Mouse (Mus musculus) hindbrain, embryonic 10.5 days (tissue): ENCODE results near the gene Glyctk. TPM values are rescaled to one million over a fixed set of nuclear protein-coding genes. Genes with fewer than 3 reads are reported as not detected.

Experiments
- DNase-seq: peaks from one replicate; pipeline ENCODE4 v3.0.0-alpha.2; 2017; ENCODE audit warnings: low spot score
- H3K27ac ChIP-seq: fragments of 300-500 bp; sonication (generic); 2 replicates; pipeline ENCODE4 v1.5.1; 2016; ENCODE audit warnings: mild to moderate bottlenecking, moderate library complexity
- H3K27me3 ChIP-seq: fragments of 300-500 bp; sonication (generic); 2 replicates; pipeline ENCODE4 v1.6.1; 2016; ENCODE audit warnings: mild to moderate bottlenecking; ENCODE audit not compliant: poor library complexity, insufficient read depth, severe bottlenecking
- H3K36me3 ChIP-seq: fragments of 300-500 bp; sonication (generic); 2 replicates; pipeline ENCODE4 v1.6.1; 2016; ENCODE audit warnings: mild to moderate bottlenecking, moderate library complexity
- H3K4me1 ChIP-seq: fragments of 300-500 bp; sonication (generic); replicated peaks from 2 replicates; pipeline ENCODE4 v1.6.1; 2016; ENCODE audit warnings: mild to moderate bottlenecking
- H3K4me3 ChIP-seq: fragments of 300-500 bp; sonication (generic); 2 replicates; pipeline ENCODE4 v1.5.1; 2016; ENCODE audit warnings: mild to moderate bottlenecking, moderate library complexity
- H3K9me3 ChIP-seq: fragments of 300-500 bp; sonication (generic); 2 replicates; pipeline ENCODE4 v1.6.1; 2016; ENCODE audit warnings: mild to moderate bottlenecking, moderate library complexity
- WGBS: fragments of 180-500 bp; shearing (Covaris S2); methylation state at CpG from one replicate; pipeline ENCODE4 v1.1.7; 2016; 5-methylcytosine and 5-hydroxymethylcytosine counted together
- polyA plus RNA-seq: library from polyadenylated mRNA; unstranded; fragments of >200 nt; fragmentation: Nextera tagmentation; extraction: Ambion mirVana; gene quantifications from 2 replicates; pipeline ENCODE4 v1.2.1, GENCODE M21; 2016

The Glyctk gene
- 2.9 and 4.5 TPM in 2 replicates for polyA plus RNA-seq

DNA sequence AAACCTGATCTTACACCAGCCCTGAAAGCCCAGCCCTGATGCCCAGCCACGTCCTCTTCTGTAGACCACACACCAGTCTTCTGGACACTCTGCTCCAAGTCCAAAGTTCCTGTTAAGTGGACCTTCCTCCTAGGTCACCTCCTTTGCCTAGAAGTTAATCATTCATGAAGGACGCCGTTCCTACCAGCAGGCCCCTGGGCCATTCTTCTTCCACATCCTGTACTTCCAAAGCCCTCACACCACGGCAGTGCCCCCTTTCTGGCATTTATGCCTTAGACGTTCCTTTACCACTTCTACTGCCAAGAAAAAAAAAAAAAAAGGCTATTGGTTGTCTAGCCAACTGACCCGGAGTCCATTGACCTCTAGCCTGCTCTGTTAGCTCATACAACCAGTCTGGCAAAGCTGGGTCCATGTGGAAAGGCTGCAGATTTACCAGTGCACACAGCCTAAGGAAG, at the start of gene Glyctk:
Glyctk (minus strand) TSS at position 102 of the 455 bp plus-strand sequence.
- H3K27me3 ChIP-seq = no peaks in the 10 kb centered on the region; the same call in 1 of the 2 replicates
- H3K4me3 ChIP-seq = no peak within 1 kb of the TSS
- H3K4me1 ChIP-seq = peaks cover 31% of the 10 kb centered on the region
- no peaks in the 10 kb centered on the region for H3K9me3 ChIP-seq
- peak within 1 kb of the TSS; percentile 35; the same call in 1 of the 2 replicates for H3K27ac ChIP-seq
- DNase-seq = no peak
- 87% methylated on average over 6 of the region's 6 CpGs for WGBS
- H3K36me3 ChIP-seq = peaks cover 19% of the 10 kb centered on the region

DNA sequence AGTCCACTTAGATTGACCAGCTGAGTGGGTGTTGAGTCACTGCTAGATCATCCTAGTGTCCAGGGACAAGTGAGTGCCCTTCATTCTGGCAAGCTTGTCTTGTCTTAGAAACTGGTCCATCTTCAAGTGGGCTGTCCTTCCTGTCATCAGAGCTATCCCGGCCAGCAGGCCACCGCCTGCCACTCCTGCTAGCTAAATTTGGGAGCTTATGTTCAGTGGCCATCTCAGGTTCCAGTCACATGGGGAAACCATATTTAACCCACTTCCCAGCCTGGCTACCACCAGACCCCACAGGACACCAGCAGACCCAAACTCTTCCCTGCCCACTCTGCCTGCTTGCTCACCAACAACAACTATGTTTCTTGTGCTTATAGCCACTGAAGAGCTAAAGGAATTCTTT, 48.6 kb upstream of the Glyctk start:
- Histone ChIP-seq H3K4me3 (no peak overlapping the region), H3K36me3 (peaks cover 18% of the 10 kb centered on the region), H3K27me3 (0 out of 2 replicates have a peak, but pooled peaks cover 2% of the 10 kb centered on the region), H3K9me3 (no peaks in the 10 kb centered on the region), H3K27ac (no peak overlapping the region), H3K4me1 (peaks cover 50% of the 10 kb centered on the region)
- DNase-seq = no peak
- WGBS = 88% methylated on average over 2 of the region's 2 CpGs

DNA sequence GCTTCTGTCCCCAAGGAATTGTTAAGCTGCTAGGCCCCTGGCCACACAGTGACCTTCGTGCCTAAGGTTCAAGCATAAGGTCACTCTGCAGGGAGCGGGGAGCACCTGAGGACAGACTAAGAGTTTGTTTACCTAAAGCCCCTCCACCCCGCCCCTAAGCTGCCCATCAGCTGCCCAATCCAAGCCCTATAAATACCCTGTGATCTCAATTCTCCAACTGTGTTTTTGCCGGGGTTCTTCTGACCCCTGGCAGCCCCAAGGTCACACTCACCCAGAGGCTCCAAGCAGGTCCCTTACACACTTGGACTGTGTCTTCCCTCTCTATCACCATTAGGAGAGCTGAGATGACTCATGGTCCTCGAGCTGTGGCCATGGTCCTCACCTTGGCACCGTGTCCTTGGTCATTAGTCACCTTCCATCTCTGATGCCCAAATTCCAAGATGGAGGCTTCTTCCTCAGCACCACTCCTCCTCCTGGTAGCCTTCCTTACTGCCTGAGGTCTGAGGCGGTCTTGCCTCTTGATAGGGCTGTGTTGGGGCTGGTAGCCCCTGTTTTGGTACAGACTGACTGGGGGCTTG, 47.9 kb upstream of the Glyctk start:
- H3K36me3 ChIP-seq = peaks cover 18% of the 10 kb centered on the region
- no peak overlapping the region for H3K27ac ChIP-seq
- H3K9me3 ChIP-seq = no peaks in the 10 kb centered on the region
- peaks cover 43% of the 10 kb centered on the region for H3K4me1 ChIP-seq
- H3K4me3 ChIP-seq = no peak overlapping the region
- no peak for DNase-seq
- H3K27me3 ChIP-seq = 0 out of 2 replicates have a peak, but pooled peaks cover 2% of the 10 kb centered on the region
- 77% methylated on average over 7 of the region's 7 CpGs for WGBS

DNA sequence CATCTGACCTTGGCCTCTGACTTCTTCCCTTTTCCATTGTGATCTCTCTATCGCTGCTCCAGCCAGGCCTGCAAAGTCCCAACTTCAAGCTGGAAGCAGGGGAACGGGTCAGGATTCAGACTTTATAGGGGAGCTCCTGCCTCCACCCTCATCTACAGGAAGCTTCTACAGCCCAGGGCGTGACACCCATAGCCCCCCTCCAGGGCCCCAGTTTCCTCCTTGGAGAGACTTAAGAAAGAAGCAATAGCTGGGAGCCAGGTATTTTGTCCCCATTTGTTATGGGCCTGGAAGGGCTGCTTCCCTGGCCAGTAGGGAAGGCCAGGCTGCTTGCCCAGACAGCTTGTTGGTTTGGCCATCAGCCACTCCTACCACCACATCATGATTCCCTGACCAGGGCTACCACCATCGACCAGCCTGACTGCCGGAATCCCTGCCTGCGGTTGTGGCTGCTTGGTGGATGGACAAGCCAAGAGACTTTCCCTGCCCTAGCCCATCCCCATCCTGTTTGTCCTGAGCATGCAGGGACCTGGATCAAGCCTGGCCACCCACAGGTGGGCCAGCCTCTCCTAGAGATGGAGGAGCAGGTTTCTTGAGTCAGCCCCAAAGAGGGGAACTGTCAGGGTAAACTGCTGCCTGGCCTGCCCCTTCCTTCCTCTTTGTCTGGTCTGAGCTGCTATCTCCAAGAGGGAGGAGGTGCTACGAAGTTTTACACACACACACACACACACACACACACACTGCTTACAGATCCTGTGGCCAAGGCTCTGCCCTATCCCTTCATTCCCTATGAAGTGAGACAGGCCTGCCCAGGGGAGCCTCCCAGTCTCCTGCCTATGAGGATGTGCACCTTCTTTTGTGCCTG, 46.3 kb upstream of the Glyctk start:
- WGBS = 79% methylated on average over 7 of the region's 7 CpGs
- H3K9me3 ChIP-seq = no peaks in the 10 kb centered on the region
- H3K27me3 ChIP-seq = peaks cover 14% of the 10 kb centered on the region
- peaks cover 51% of the 10 kb centered on the region for H3K4me1 ChIP-seq
- H3K27ac ChIP-seq = peak overlapping the region; percentile 64
- DNase-seq = no peak
- H3K36me3 ChIP-seq = peaks cover 18% of the 10 kb centered on the region
- peak overlapping the region; percentile 73 for H3K4me3 ChIP-seq

DNA sequence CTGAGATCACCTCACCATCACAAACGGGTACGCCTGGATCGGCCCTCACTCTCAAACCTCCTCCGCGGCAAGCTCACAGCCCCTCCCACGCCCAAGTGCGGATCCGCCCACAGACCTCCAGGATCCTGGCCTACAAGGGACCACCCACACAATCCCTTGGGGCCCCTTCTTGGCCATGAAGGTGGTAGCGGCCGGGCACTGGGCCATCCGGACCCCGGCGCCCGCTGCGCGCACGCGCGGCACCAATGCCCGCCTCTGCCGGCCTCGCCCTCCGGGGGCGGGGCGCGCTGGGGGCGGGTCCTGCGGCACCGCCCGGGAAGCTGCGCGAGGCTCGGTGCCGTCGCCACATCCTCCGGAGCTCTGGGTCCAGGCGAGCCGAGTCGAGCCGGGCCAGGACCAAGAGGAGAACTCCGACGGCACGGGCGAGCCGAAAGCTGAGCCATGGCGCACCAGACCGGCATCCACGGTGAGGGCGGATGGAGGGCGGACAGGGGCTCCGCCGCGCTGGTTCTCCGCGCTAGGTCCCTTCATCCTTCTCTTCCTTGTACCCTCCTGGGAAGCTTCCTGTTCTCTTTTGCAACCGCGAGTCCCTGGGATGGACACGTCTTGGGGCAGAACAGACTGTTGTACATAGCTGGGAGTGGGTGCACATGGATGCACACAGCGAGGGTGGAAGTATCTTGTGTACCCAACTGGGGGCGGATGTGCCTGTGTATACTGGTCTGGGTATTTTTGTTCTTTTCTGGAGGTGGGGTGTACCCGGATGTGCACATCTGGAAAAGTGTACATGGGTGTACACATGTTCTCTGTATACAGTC, 45.1 kb upstream of the Glyctk start, which contains the start of gene Twf2:
Twf2 (plus strand) TSS at position 290 of the 818 bp plus-strand sequence.
- H3K27me3 ChIP-seq = peaks cover 14% of the 10 kb centered on the region
- H3K36me3 ChIP-seq = peaks cover 12% of the 10 kb centered on the region
- 2% methylated on average over 61 of the region's 61 CpGs for WGBS
- peak within 1 kb of the TSS; percentile 90 for H3K27ac ChIP-seq
- H3K4me1 ChIP-seq = peaks cover 63% of the 10 kb centered on the region
- peak; percentile 90 for DNase-seq
- H3K9me3 ChIP-seq = no peaks in the 10 kb centered on the region
- H3K4me3 ChIP-seq = peak within 1 kb of the TSS; percentile 73

DNA sequence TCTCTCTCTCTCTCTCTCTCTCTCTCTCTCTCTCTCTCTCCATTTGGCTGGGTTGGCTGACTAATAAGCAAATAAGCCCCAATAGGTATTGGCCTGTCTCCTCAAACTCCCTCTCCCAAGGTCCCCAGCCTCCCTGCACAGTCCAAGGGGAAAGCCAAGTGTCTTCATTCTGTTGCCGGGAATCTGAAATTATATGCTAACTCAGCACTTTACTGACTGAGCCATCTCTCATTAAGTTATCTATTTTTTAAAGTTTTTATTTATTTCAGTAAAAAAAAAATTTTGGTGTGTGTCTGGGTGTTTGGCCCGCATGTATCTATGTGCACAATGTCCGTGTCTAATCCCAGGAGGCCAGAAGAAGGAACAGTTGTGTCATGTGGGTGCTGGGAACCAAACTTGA, 44.0 kb upstream of the Glyctk start:
- peaks cover 14% of the 10 kb centered on the region for H3K27me3 ChIP-seq
- no peaks in the 10 kb centered on the region for H3K9me3 ChIP-seq
- DNase-seq = no peak
- peaks cover 7% of the 10 kb centered on the region; the same call in 1 of the 2 replicates for H3K36me3 ChIP-seq
- WGBS = 83% methylated on average over 3 of the region's 3 CpGs
- H3K4me1 ChIP-seq = peaks cover 71% of the 10 kb centered on the region
- no peak overlapping the region for H3K27ac ChIP-seq
- peak overlapping the region; percentile 73 for H3K4me3 ChIP-seq

DNA sequence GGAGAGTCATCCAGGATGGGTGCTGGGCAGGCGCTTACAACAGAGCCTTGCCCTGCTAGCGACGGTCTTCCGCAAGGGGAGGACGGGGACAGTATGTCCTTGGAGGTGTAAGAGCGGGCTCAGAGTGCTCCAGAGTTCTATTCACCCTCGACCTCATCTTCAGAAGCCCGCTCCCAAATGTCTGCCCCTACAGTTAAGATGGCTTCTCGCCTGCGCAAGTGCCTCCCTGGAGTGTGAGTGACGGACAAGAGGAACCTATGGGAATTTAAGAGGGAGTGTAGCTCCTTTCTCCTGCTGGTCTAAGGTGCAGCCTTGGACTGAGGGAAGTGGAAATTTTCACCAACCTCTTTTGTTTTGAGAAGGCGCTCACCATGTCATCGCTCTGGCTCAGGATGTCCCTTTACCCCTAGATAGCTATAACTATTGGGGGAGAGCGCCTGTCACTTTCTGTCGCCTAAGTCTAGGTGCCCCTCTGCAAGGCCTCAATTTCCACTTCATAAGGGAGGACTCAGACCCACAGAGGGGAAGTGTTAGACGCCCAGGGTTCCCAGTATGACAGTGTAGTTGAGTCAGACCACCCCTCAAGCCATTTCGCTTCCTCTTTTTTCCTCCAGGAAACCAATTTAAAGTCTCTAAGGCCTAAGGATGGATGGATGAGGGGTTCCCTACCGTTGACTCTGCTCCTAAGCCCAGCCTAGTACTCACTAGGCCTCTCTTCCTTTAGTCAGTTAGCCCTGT, 41.8 kb upstream of the Glyctk start, which contains the start of gene Ppm1m:
Ppm1m (minus strand) TSS at position 212 of the 738 bp plus-strand sequence.
- peak within 1 kb of the TSS; percentile 93 for H3K27ac ChIP-seq
- H3K9me3 ChIP-seq = no peaks in the 10 kb centered on the region
- no peak for DNase-seq
- H3K27me3 ChIP-seq = peaks cover 14% of the 10 kb centered on the region
- peak within 1 kb of the TSS; percentile 68 for H3K4me3 ChIP-seq
- 37% methylated on average over 18 of the region's 18 CpGs for WGBS
- peaks cover 60% of the 10 kb centered on the region for H3K4me1 ChIP-seq
- H3K36me3 ChIP-seq = peaks cover 26% of the 10 kb centered on the region

DNA sequence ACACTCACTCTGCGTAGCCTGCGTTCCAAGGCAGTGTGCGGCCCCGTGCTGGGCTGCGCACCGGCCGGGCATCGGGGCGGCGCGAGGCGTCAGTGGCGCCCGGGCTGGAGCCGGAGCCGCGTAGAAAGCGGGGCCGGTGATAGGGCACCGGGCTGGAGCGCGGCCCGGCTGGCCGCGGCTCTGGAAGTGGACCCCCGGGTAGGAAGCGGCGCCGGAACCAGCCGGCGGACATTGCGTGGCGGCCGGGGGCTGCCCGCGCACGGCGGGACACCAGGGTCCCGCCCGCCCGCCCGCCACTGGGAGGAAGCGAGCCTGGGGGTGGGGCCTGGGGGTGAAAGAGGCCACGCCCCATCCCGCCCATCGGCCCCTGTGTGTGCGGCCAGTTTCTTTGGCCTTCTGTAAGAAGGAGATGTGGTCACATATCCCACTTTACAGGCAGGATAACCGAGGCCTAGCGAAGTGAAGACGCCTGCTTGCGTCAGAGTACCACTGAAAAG, 41.1 kb upstream of the Glyctk start:
- DNase-seq = peak; percentile 80
- Histone ChIP-seq H3K27ac (peak overlapping the region; percentile 93), H3K4me3 (peak overlapping the region; percentile 68), H3K9me3 (no peaks in the 10 kb centered on the region), H3K4me1 (peaks cover 53% of the 10 kb centered on the region), H3K36me3 (peaks cover 29% of the 10 kb centered on the region), H3K27me3 (peaks cover 14% of the 10 kb centered on the region)
- under 1% methylated on average over 51 of the region's 51 CpGs for WGBS

DNA sequence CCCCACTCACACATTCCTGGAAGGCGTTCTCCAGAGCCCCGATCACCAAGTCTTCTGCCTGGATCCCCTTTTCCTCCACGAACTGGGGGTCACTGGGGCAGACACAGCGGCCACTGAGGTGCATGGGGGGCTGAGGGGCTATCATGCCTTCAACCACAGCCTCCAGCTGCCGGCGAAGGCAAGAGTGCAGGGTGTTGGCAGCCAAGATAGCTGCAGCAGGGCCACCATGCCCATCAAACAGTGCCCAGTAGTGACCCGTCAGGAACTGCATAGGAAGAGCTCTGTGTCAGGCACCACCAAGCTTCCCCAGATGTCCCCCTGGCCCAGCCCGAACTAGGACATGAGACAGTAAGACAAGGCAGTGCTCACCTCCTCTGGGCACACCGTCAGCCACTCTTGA, 39.8 kb upstream of the Glyctk start:
- Histone ChIP-seq H3K36me3 (peaks cover 37% of the 10 kb centered on the region), H3K27ac (no peak overlapping the region), H3K4me1 (peaks cover 41% of the 10 kb centered on the region), H3K9me3 (no peaks in the 10 kb centered on the region), H3K27me3 (peaks cover 14% of the 10 kb centered on the region), H3K4me3 (peak overlapping the region; percentile 68; the same call in 1 of the 2 replicates)
- WGBS = 89% methylated on average over 9 of the region's 9 CpGs
- DNase-seq = no peak

DNA sequence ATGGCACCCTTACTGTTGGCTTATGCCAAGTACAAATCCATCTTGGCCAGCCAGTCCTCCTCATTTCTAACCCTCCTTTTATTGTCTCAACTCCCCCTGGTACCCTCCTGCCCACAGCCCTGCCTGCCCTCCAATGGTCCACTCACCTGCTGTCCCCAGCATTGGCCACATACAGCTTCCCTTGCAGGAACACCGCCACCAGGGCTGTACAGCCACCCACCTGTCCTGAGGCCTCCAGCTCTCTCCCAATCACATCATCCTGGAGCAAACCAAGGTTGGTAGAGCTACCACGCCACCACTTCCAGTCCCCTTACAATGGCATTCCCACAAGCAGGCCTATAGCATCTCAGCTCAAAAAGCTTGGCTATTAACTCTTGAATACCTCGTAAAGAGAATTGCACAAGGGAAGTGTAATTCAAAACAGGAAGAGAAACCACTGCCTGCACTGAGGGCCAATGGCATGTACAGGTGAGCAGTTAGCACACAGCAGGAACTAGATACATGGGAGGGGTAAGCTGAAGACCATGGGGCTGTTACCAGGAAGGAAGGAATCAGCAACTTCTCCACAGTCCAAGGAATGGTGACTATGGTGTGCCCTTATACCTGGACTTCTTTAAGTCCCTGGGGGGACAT, 39.3 kb upstream of the Glyctk start:
- Histone ChIP-seq H3K27me3 (peaks cover 14% of the 10 kb centered on the region), H3K36me3 (peaks cover 43% of the 10 kb centered on the region), H3K4me1 (peaks cover 35% of the 10 kb centered on the region), H3K4me3 (no peak overlapping the region), H3K27ac (no peak overlapping the region), H3K9me3 (no peaks in the 10 kb centered on the region)
- no peak for DNase-seq
- 86% methylated on average over 3 of the region's 3 CpGs for WGBS

DNA sequence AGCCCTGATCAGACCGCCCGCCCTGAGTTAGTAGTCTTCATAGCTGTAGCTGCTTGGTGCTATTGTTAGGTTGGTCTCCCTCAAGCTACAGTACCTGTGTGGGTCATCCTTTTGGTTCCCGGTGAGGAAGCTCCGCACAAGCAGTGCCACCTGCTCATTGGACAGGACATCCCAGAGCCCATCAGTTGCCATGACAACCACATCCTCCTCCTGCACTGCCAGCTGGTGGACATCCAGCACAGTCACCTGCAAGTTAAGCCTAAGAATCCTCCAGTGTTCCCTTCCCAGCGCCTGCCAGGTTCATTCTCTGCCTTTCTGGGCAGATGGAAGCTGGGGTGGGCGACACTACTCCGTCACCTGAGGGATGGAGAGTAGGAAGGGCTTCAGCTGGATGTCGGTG, 37.8 kb upstream of the Glyctk start:
- Histone ChIP-seq H3K36me3 (peaks cover 58% of the 10 kb centered on the region), H3K9me3 (no peaks in the 10 kb centered on the region), H3K4me1 (peaks cover 33% of the 10 kb centered on the region), H3K4me3 (no peak overlapping the region), H3K27me3 (peaks cover 12% of the 10 kb centered on the region), H3K27ac (no peak overlapping the region)
- no peak for DNase-seq
- 94% methylated on average over 8 of the region's 8 CpGs for WGBS
